Mouse (Mus musculus): Measurements from ENCODE around the gene Ramp2. TPM values are rescaled to one million over a fixed set of nuclear protein-coding genes. Genes with fewer than 3 reads are reported as not detected.

The Ramp2 gene
- total RNA-seq, 2 experiments from 2014 or later, result 69.8 to 97.1 TPM

- DNase-seq, result no peak
- intact Hi-C loops (cut with DNase I; ENCODE audit: low total_unique reads), result no loop called here
Observed at GRCm38 (mm10) chr11:101232010-101232839, 13.6 kb upstream of the Ramp2 start.

- no peak for DNase-seq
- intact Hi-C loops (cut with DNase I; ENCODE audit: low total_unique reads), result no loop called here
Observed at GRCm38 (mm10) chr11:101233240-101233639, 12.6 kb upstream of the Ramp2 start.

- DNase-seq, result no peak
- intact Hi-C loops (cut with DNase I; ENCODE audit: low total_unique reads), result no loop called here
Observed at GRCm38 (mm10) chr11:101234124-101234523, 11.7 kb upstream of the Ramp2 start.

GRCm38 (mm10) chr11:101235429-101235828 is 10.4 kb upstream of the Ramp2 start:
- DNase-seq, result no peak
- intact Hi-C loops (cut with DNase I; ENCODE audit: low total_unique reads), result no loop called here

GRCm38 (mm10) chr11:101236782-101237181 is 9.0 kb upstream of the Ramp2 start:
- DNase-seq, result no peak
- intact Hi-C loops (cut with DNase I; ENCODE audit: low total_unique reads), result no loop called here

- DNase-seq, result peak; percentile 44
Observed at GRCm38 (mm10) chr11:101238071-101238647, 7.7 kb upstream of the Ramp2 start.

GRCm38 (mm10) chr11:101245071-101245470 is 757 bp upstream of the Ramp2 start:
- intact Hi-C loops (cut with DNase I; ENCODE audit: low total_unique reads), result no loop called here
- peak; percentile 76 for DNase-seq

More at GRCm38 (mm10) chr11:101238071-101238647, 7.7 kb upstream of the Ramp2 start:
- intact Hi-C loops (cut with DNase I; ENCODE audit: low total_unique reads), result no loop called here

- intact Hi-C loops (cut with DNase I; ENCODE audit: low total_unique reads), result no loop called here
- DNase-seq, result no peak
Observed at GRCm38 (mm10) chr11:101246702-101247012, 829 bp downstream of the Ramp2 start.

- intact Hi-C loops (cut with DNase I; ENCODE audit: low total_unique reads), result loop anchor here (1.0 kb wide), 1 partner anchor 35 kb away; no protein-coding TSS in a partner anchor
- no peak for DNase-seq
Observed at GRCm38 (mm10) chr11:101247521-101248030, 1.7 kb downstream of the Ramp2 start.

GRCm38 (mm10) chr11:101248258-101248994 is 2.6 kb downstream of the Ramp2 start:
- intact Hi-C loops (cut with DNase I; ENCODE audit: low total_unique reads), result loop anchor here (1.0 kb wide), 1 partner anchor 36 kb away; no protein-coding TSS in a partner anchor
- DNase-seq, result peak; percentile 51

GRCm38 (mm10) chr11:101251031-101251430 is 5.2 kb downstream of the Ramp2 start:
- no peak for DNase-seq
- intact Hi-C loops (cut with DNase I; ENCODE audit: low total_unique reads), result no loop called here

GRCm38 (mm10) chr11:101252941-101253340 is 7.1 kb downstream of the Ramp2 start:
- no peak for DNase-seq
- intact Hi-C loops (cut with DNase I; ENCODE audit: low total_unique reads), result no loop called here

- intact Hi-C loops (cut with DNase I; ENCODE audit: low total_unique reads), result no loop called here
- DNase-seq, result peak; percentile 85
Observed at GRCm38 (mm10) chr11:101253613-101254389, 8.0 kb downstream of the Ramp2 start, which contains the start of gene Vps25. Gene Vps25, plus strand, starts transcription at chr11:101253707.

GRCm38 (mm10) chr11:101255826-101256775 is 10.3 kb downstream of the Ramp2 start:
- intact Hi-C loops (cut with DNase I; ENCODE audit: low total_unique reads), result no loop called here
- DNase-seq, result no peak

- no peak for DNase-seq
- intact Hi-C loops (cut with DNase I; ENCODE audit: low total_unique reads), result no loop called here
Observed at GRCm38 (mm10) chr11:101259261-101259712, 13.5 kb downstream of the Ramp2 start.

GRCm38 (mm10) chr11:101259948-101260825 is 14.4 kb downstream of the Ramp2 start, which contains the start of gene Wnk4:
Gene Wnk4, plus strand, starts transcription at chr11:101260567.
- intact Hi-C loops (cut with DNase I; ENCODE audit: low total_unique reads), result no loop called here
- DNase-seq, result peak; percentile 57

- intact Hi-C loops (cut with DNase I; ENCODE audit: low total_unique reads), result no loop called here
Observed at GRCm38 (mm10) chr11:101260826-101261380, 15.1 kb downstream of the Ramp2 start.

More at GRCm38 (mm10) chr11:101260826-101261380, 15.1 kb downstream of the Ramp2 start:
- no peak for DNase-seq
